Mouse (Mus musculus) B cell, adult 2 months (primary cell): ENCODE data around the gene P4hb.

Experiments used
- DNase-seq, 2 experiments: peaks; one replicate each; pipeline ENCODE4 v3.0.0; 2022

The P4hb gene

GRCm38 (mm10) chr11:120572752-120573584 lies at the start of gene P4hb:
TSS of gene P4hb (minus strand) at chr11:120573253.
- peak; percentile 98 for DNase-seq

GRCm38 (mm10) chr11:120622805-120623204 lies 49.8 kb upstream of the P4hb start:
- no peak for DNase-seq

- DNase-seq = no peak
These were observed 47.1 kb upstream of the P4hb start for GRCm38 (mm10) chr11:120620195-120620594.

- DNase-seq = no peak
These were observed 45.8 kb upstream of the P4hb start for GRCm38 (mm10) chr11:120618619-120619535.

- peak; percentile 97 for DNase-seq
These were observed 44.6 kb upstream of the P4hb start, which contains the start of gene Pcyt2 for GRCm38 (mm10) chr11:120617519-120618112. TSS of gene Pcyt2 (minus strand) at chr11:120617936.

- DNase-seq = no peak
These were observed 43.7 kb upstream of the P4hb start for GRCm38 (mm10) chr11:120616617-120617294.

GRCm38 (mm10) chr11:120615606-120616203 lies 42.7 kb upstream of the P4hb start:
- DNase-seq = no peak

GRCm38 (mm10) chr11:120615167-120615566 lies 42.1 kb upstream of the P4hb start:
- no peak for DNase-seq

- DNase-seq = no peak
These were observed 40.9 kb upstream of the P4hb start for GRCm38 (mm10) chr11:120613976-120614375.

- no peak for DNase-seq
These were observed 40.5 kb upstream of the P4hb start for GRCm38 (mm10) chr11:120613481-120613972.

- DNase-seq = peak; percentile 83 to 84
These were observed 39.7 kb upstream of the P4hb start for GRCm38 (mm10) chr11:120612763-120613162.

GRCm38 (mm10) chr11:120610477-120611046 lies 37.5 kb upstream of the P4hb start:
- DNase-seq = no peak

- DNase-seq = no peak
These were observed 36.2 kb upstream of the P4hb start for GRCm38 (mm10) chr11:120609250-120609649.

GRCm38 (mm10) chr11:120608241-120609034 lies 35.4 kb upstream of the P4hb start, which contains the start of gene Npb:
TSS of gene Npb (plus strand) at chr11:120608477.
- DNase-seq = no peak

- no peak for DNase-seq
These were observed 33.7 kb upstream of the P4hb start for GRCm38 (mm10) chr11:120606764-120607163.

GRCm38 (mm10) chr11:120605667-120606066 lies 32.6 kb upstream of the P4hb start:
- DNase-seq = no peak

- DNase-seq = no peak
These were observed 30.5 kb upstream of the P4hb start for GRCm38 (mm10) chr11:120603545-120603944.

- no peak for DNase-seq
These were observed 27.7 kb upstream of the P4hb start for GRCm38 (mm10) chr11:120600716-120601115.

GRCm38 (mm10) chr11:120598990-120599549 lies 26.0 kb upstream of the P4hb start:
- DNase-seq = no peak

- DNase-seq = peak; percentile 96 to 98
These were observed 25.4 kb upstream of the P4hb start, which contains the start of the genes Alyref and Anapc11 for GRCm38 (mm10) chr11:120598283-120598989. TSS of gene Alyref (minus strand) at chr11:120598365. TSS of gene Anapc11 (plus strand) at chr11:120598421.
